Mouse (Mus musculus): ENCODE data around the gene Prpf8.
"Not testable (repeated sequence)": the region's sequence is repeated elsewhere in the genome, so short reads cannot be mapped to it uniquely, and the experiment has no call there.

Prpf8 gene

GRCm38 (mm10) chr11:75486601-75487285 is at the start of gene Prpf8:
Gene Prpf8, plus strand, starts transcription at chr11:75486816.
- DNase-seq (ENCODE audit: low spot score), result peak; percentile 99

DNA sequence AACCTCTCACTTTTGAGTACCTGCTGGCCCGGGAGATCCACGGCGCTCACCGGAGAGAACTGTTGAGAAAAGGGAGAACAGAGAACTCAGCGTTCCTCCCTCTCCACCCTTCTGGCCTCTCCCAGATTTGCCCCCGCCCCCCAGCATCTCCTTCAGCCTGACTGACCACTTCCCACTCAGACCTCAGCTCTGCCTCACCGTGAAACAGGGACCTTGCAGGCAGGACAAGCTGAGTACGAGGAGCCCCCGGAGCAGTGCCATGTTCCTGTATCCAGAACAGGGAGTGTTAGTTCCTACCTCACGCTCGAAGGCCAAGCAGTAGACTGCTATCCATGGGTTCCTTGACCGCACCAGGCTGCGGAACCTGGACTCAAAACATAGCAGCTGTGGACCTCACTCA is 48.4 kb upstream of the Prpf8 start:
- no peak for DNase-seq (ENCODE audit: low spot score)

DNA sequence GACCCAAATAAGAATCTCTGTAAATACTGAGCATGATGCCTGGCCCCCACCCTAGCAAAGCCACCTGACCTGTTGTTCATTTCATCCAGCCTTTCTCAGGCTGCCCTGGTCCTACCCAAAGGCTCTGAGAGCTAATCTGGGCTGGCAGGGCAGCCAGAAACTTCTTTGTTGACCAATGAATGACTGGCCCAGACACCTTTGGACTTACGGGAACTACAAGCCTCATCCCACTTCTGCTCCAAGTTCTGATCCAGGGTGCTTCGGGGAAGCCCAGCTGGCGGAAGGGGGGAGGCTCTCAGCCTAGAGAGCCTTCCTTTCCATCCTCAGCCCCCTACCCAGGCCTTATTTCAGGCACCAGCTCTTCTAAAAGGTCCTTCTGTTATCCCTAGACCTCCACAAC is 47.8 kb upstream of the Prpf8 start:
- no peak for DNase-seq (ENCODE audit: low spot score)

DNA sequence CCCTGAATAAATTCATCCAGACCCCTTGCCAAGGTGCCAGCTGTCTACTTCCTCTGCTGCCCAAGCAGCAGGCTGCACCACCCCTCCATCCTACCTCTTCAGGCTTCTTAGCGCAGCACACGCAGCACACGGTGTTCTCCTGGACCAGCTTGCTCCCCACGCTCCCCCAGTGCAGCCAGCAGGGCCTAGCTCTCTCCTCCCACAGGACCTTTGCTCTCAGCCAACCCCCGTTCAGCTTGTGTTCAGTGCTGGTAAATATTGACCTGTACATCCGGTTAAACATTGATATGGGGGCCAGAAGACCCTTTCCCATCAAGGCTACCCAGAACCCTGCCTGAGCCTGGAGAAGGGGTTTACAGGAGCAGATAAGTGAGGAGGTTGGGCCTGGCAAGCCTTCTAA is 47.3 kb upstream of the Prpf8 start, which contains the start of gene Serpinf2:
TSS of gene Serpinf2 (minus strand) at position 229 of the 400 bp plus-strand sequence.
- no peak for DNase-seq (ENCODE audit: low spot score)

- DNase-seq (ENCODE audit: low spot score), result no peak
These were observed 46.7 kb upstream of the Prpf8 start for GRCm38 (mm10) chr11:75439951-75440350.

GRCm38 (mm10) chr11:75441034-75441433 is 45.6 kb upstream of the Prpf8 start:
- DNase-seq (ENCODE audit: low spot score), result no peak

DNA sequence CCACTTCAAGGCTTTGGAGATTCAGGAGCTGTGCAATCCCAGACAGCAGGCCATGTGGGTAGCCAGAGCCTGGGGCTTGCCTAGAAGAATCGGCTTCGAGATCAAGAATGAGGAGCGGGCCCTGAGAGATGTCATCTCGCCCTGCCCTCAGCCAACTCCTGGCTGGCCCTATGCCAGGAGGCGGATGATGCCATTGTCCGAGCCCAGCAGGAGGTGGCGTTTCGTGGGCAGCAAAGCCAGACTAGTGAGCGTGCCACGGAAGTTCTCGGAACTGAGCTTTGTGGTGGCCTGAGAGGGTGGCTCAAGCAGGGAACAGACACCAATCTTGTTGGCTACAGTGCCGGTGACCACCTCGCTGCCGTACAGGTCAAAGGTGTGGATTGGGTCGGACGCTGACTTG is 45.0 kb upstream of the Prpf8 start:
- no peak for DNase-seq (ENCODE audit: low spot score)

- peak; percentile 26 for DNase-seq (ENCODE audit: low spot score)
These were observed 42.9 kb upstream of the Prpf8 start for GRCm38 (mm10) chr11:75443711-75444110.

DNA sequence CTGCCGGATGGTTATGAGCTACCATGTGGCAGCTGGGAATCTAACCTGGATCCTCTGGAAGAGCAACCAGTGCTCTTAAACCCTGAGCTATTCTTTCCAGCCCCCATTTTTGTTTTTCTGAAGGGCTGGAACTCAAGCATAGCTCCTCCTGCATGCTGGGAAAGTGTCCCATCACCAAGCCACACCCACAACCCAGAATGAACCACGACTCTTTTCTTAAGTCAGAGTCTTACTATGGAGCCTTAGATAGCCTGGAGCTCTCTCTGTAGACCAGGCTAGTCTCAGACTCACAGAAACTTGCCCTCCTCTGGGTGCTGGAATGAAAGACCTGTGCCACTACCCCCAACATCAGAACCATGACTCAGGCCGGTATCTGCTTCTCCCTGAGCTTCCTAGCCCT is 38.0 kb upstream of the Prpf8 start:
- DNase-seq (ENCODE audit: low spot score), result no peak

DNA sequence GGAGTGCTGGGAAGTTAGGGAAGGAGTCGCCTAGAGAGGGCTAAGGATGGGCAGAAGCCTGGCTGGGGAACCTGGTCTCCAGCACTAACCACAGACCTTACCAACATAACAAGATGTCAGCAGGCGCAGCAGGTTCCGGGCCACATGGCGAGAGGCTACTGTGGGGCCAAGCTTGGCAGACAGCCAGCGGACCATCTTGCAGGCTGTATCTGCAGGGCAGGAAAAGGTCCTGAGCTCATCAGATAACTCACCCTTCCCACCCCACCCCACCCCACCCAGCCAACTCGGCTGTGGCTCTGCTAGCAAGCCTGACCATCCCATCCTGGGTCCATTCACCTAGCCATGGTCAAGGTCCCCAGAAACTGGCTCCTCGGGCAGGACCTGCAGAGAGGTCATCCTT is 36.9 kb upstream of the Prpf8 start:
- no peak for DNase-seq (ENCODE audit: low spot score)

DNA sequence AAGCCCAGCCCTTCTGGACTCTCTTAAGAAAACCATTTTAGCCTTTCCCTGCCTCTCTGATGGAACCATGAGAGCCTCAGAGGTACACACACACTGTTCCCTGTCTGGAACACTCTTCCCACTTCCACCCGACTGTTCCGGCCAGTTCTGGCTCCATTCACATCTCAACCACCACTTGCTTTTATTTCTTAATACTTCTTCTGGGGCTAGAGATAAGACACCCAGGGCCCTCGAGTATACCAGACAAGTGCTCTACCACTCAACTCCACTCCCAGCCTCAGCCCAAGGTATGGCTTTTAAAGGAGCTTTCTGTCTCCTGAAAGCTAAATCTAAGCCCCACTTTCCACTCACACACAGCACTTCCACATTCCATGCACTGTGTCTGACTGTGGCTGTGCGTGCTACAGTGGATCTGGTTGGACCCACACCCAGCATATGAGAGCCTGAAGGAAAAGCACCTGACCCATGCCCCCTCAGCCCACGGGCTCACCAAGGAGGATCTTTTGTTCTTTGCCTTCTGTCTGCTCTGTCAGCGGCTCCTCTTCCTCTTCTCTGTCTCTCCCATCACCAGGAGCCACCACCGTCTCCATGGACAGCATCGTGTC is 36.2 kb upstream of the Prpf8 start:
- DNase-seq (ENCODE audit: low spot score), result no peak

DNA sequence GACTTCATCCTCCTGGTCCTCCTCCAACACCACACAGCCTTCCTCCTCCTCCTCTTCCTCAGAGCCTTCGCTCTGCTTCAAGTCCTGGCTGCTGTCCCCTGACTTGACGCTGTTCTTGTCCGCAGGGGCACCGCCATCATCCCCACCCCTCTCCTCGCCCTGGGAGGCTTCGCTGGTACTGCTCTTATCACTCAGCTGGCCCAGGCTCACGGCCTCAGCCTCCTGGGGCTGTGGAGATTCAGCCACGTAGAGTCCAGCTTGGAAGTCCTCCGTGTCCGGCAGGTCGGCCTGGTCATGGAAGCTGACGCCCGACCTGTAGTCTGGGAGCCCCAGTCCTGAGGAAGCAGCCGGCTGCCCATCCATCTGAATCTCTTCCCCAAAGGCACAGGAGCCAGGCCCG is 35.7 kb upstream of the Prpf8 start:
- no peak for DNase-seq (ENCODE audit: low spot score)

- no peak for DNase-seq (ENCODE audit: low spot score)
These were observed 34.5 kb upstream of the Prpf8 start for GRCm38 (mm10) chr11:75452081-75452480.

DNA sequence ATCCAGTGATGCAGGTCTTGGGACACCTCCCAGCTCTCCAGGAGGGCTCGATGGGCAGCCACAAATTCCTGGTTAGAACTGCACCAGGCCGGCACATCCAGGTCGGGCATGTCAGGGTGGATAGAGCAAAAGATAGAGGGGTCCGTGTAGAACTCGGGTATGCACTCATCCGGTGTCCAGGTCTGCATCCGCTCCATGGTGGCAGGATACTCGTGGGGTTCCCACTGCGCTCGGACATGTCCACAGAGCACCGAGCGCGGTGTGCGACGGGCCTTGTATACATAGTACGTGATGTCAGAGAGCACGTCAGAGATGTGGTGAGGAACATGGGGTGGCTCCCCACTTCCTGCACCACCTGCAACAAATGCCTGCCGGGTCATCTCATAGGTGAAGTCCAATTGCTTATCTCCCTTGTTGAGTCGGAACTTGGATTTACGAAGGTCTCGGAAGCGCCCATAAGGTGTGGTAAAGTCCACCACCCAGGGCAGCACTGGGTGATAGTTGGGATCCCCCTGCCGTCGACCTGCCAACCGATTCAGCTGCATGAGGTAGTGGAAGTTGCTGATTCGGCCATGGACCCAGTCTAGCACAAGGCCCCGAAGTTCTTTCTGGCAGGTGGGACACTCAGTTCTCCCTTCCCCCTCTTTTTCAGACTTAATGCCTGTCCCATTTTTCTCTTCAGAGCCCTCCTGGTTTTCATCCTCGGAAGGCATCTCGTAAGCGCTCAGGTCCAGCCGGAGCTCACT is 33.6 kb upstream of the Prpf8 start:
- no peak for DNase-seq (ENCODE audit: low spot score)

GRCm38 (mm10) chr11:75453991-75454930 is 32.4 kb upstream of the Prpf8 start, which contains the start of gene Wdr81:
Gene Wdr81, minus strand, starts transcription at chr11:75454717.
- peak; percentile 90 for DNase-seq (ENCODE audit: low spot score)

GRCm38 (mm10) chr11:75455041-75455736 is 31.4 kb upstream of the Prpf8 start:
- no peak for DNase-seq (ENCODE audit: low spot score)

GRCm38 (mm10) chr11:75455971-75456370 is 30.6 kb upstream of the Prpf8 start:
- not testable (repeated sequence) for DNase-seq (ENCODE audit: low spot score)

DNA sequence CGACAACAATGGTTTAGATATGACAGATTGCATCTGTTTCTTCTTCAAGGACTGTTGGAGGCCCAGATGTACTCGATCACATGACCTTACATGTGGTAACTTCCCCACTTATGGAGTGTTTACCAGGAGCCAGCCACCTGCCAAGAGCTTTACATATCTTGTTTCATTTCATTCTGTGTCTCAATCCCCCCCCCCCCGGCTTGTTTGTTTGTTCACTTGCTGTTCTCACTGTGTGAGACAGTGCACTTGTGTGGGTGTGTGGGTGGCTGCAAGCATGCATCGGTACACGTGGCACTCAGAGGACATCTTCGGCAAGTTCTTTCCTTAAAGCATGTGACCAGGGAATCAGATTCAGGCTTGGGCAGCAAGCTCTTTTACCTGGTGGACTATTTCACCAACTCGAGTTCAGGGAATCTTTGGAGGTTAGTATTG is 30.2 kb upstream of the Prpf8 start:
- no peak for DNase-seq (ENCODE audit: low spot score)

- peak; percentile 73 for DNase-seq (ENCODE audit: low spot score)
These were observed 28.4 kb upstream of the Prpf8 start for GRCm38 (mm10) chr11:75458169-75458568.

GRCm38 (mm10) chr11:75458628-75459041 is 28.0 kb upstream of the Prpf8 start:
- no peak for DNase-seq (ENCODE audit: low spot score)

DNA sequence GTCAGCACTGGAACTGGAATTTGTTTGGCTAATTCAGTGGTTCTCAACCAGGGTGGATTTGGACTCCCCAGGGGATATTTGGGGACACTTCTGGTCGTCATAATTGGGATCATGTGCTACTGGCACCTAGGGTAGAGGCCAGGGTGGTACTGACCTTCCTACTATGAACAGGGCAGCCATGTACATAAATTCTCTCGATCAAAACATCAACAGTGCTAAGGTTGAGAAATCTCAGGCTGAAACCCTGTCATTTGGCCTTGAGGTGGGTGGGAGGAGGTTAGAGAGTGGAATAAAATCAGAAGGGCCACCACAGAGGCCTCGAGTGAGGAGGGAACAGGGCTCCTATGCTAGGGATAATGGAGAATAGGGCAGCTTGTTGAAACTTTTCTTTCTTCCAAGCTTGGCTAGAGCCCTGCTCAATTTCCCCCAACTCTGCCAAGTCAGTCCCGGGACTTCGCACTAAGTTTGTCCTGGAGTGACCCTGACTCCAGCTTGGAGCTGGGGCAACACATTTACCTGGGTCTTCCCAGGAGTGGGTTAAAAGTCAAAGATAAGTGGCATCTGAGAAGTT is 27.4 kb upstream of the Prpf8 start:
- no peak for DNase-seq (ENCODE audit: low spot score)
